Mouse (Mus musculus): ENCODE measurements around the gene Hyls1. TPM values are rescaled to one million over a fixed set of nuclear protein-coding genes. Genes with fewer than 3 reads are reported as not detected.

The Hyls1 gene
- total RNA-seq, 2 experiments from 2014 or later: 11.3 to 14.6 TPM

- DNase-seq: no peak
Measured at GRCm38 (mm10) chr9:35543099-35543860, 26.9 kb downstream of the Hyls1 start.

- DNase-seq: no peak
Measured at GRCm38 (mm10) chr9:35541941-35542340, 28.3 kb downstream of the Hyls1 start.

GRCm38 (mm10) chr9:35541488-35541887 lies 28.7 kb downstream of the Hyls1 start:
- peak; percentile 57 to 72 for DNase-seq

- DNase-seq: no peak
Measured at GRCm38 (mm10) chr9:35541024-35541423, 29.2 kb downstream of the Hyls1 start.

- no peak for DNase-seq
Measured at GRCm38 (mm10) chr9:35539001-35539750, 31.0 kb downstream of the Hyls1 start.

GRCm38 (mm10) chr9:35535876-35536275 lies 34.3 kb downstream of the Hyls1 start:
- no peak for DNase-seq

- peak; percentile 34 to 56 for DNase-seq
Measured at GRCm38 (mm10) chr9:35535110-35535509, 35.1 kb downstream of the Hyls1 start.

GRCm38 (mm10) chr9:35533266-35533665 lies 36.9 kb downstream of the Hyls1 start:
- no peak for DNase-seq

- DNase-seq: no peak
Measured at GRCm38 (mm10) chr9:35529796-35530195, 40.4 kb downstream of the Hyls1 start.

GRCm38 (mm10) chr9:35529141-35529540 lies 41.1 kb downstream of the Hyls1 start:
- no peak for DNase-seq

GRCm38 (mm10) chr9:35523941-35524411 lies 46.2 kb downstream of the Hyls1 start:
- peak; percentile 67 to 72 for DNase-seq

- DNase-seq: peak; percentile 57 to 65
Measured at GRCm38 (mm10) chr9:35523541-35523940, 46.7 kb downstream of the Hyls1 start.

GRCm38 (mm10) chr9:35522821-35523515 lies 47.2 kb downstream of the Hyls1 start:
- DNase-seq: no peak

- no peak for DNase-seq
Measured at GRCm38 (mm10) chr9:35522241-35522640, 48.0 kb downstream of the Hyls1 start.

- DNase-seq: no peak
Measured at GRCm38 (mm10) chr9:35520631-35521348, 49.4 kb downstream of the Hyls1 start.

GRCm38 (mm10) chr9:35518169-35518568 lies 52.0 kb downstream of the Hyls1 start, which contains the start of gene Gm1113:
TSS of gene Gm1113 (minus strand) at chr9:35518269.
- no peak for DNase-seq

GRCm38 (mm10) chr9:35516711-35517110 lies 53.5 kb downstream of the Hyls1 start:
- no peak for DNase-seq

- DNase-seq: no peak
Measured at GRCm38 (mm10) chr9:35516182-35516581, 54.0 kb downstream of the Hyls1 start.

- DNase-seq: no peak
Measured at GRCm38 (mm10) chr9:35513900-35514299, 56.3 kb downstream of the Hyls1 start.

All from layer of hippocampus, postnatal 36 days (tissue).